Mouse (Mus musculus) heart, postnatal 0 days (tissue): Measurements from ENCODE around the gene Gm27021.

Experiments
- CTCF ChIP-seq: IDR thresholded peaks from 2 replicates; pipeline ENCODE4 v1.5.1; 2016; ENCODE audit warnings: antibody characterized with exemption, control low read depth, low read depth
- EP300 ChIP-seq: IDR thresholded peaks from 2 replicates; pipeline ENCODE4 v1.6.1; 2016; ENCODE audit warnings: antibody characterized with exemption, low read depth

DNA sequence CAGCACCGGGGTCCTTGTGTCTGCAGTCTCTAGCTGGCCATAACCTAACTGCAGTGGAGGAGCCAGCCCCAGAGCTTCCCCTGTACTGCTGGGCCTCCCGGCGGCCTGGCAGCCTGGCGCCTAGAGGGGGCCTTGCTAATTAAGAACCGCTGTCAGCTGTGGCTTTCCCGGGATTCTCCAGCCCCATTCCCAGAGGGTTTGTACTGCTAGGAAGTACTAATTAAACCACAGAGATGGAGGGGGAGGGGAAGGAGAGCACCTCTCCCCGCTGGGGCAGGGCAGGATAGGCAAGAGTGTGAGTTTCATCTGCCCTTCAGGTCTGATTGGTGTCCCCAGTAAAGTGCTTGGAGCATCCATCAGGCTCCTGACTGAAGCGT lies 104.5 kb downstream of the Gm27021 start:
- no peak for TF ChIP-seq CTCF
- TF ChIP-seq EP300 = no peak
